Mouse (Mus musculus) mouse embryonic stem cell (cell line): ENCODE measurements around the gene Mbip.

Experiments used
- in situ Hi-C, 2 experiments: fragments of 300-500 bp; cut with MboI; formaldehyde crosslinking; loops; 1 replicate in 1 of 2; 3 replicates in 1 of 2; pipeline ENCODE4 v1.14.3; 2019 to 2020; ENCODE audit warnings: low sequenced_read_pairs in 2 of 2, low pct_unique_long_range_greater_than_20kb in 1 of 2, mixed read lengths in 1 of 2; ENCODE audit not compliant: unreplicated experiment in 1 of 2

Mbip gene

GRCm38 (mm10) chr12:56345367-56346089 lies at the start of gene Mbip:
Mbip (minus strand) TSS chr12:56345894.
- in situ Hi-C loops: no loop called here

DNA sequence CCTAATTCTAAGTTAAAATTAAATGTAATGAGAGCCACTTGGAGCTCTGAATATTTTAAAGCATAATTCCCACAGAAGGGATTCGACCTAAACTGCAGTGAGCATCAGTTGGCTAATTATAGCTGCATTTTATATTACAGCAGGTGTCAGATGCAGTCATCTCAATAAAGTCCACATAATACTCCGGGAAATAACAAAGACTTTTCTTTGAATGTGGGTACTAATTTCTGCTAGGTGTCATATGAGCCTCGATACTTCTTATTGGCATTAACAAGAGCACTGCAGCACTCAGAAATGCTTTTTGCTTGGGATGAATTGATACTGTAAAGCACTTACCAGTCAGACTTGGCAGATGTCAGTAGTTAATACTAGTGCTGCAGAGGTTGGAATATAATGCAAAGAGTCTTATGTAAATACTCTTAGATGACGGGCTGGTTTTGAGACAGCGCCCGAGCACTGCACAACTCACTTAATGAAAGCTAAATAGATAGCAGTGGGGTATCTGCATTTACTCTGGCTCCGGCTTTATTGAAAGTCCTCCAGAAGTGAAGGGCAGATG lies 42.0 kb upstream of the Mbip start:
- in situ Hi-C loops: no loop called here

- in situ Hi-C loops: no loop called here
Observed at GRCm38 (mm10) chr12:56386955-56387646, 41.4 kb upstream of the Mbip start.

- in situ Hi-C loops: no loop called here
Observed at GRCm38 (mm10) chr12:56344771-56345314, 851 bp downstream of the Mbip start.

GRCm38 (mm10) chr12:56339295-56340056 lies 6.2 kb downstream of the Mbip start:
- in situ Hi-C loops: no loop called here

GRCm38 (mm10) chr12:56333461-56333860 lies 12.2 kb downstream of the Mbip start:
- in situ Hi-C loops: no loop called here

DNA sequence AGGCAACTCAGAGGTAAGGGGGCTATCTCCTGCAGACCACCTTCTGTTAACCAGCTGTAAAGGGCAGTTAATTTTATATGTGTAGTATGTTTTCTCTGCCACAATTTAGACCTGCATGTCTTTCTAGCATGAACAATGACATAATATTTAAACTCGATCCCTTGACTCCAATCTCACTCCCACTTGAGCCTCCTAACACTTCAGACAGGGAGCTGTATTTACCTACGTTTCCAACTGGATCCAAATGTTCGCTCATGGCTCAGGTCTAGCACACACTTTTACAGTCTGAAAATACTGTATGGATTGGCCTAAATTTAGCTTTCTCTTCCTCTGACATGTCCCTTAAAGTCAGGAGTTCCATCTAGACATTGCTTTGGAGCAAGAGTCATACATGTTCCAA lies 13.2 kb downstream of the Mbip start:
- in situ Hi-C loops: no loop called here

DNA sequence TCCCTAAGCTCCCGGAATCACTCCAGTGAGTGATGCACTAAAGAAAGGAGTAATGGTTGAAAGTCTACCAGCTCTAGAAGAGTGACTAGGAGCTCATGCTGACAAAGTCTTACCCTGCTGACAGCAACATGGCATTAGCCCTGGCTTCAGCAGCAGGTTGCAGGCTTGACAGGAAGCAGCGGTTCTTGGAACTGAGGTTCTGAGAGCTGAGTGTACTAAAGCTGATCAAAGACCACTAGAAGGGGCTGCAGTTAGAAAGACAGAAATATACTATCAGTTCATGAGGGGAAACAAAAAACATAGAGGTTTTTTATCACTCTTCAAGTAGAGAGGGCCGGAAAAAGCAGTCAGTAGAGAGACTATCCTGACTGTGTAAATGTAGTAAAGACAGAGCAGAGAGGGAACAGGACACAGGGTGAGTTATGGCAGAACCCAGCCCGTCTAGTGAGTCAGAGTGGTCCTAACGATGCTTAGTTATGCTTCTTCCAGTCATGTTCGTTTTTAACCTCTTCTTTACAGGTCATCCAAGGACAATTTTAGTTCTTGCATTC lies 18.2 kb downstream of the Mbip start:
- in situ Hi-C loops: no loop called here

GRCm38 (mm10) chr12:56325851-56326250 lies 19.8 kb downstream of the Mbip start:
- in situ Hi-C loops: no loop called here

DNA sequence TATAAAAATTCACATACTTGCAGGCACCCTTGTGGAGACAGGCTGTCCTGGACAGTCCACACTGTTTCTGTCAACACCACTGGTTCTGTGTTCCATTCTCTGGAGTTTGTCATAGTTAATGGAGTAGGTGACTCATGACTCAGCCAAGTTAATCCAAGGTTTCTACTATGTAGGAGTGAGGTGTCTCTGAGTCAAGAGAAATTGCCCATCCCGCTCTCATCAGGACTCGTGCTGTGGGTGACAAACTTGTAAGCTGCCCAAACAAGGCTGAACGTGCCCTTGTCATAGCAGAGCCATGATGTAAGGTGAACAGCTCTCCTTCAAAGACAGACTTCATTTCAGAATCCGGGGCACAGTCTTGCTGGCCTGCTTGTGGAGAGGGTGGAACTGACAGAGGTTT lies 26.8 kb downstream of the Mbip start:
- in situ Hi-C loops: no loop called here

- in situ Hi-C loops: no loop called here
Observed at GRCm38 (mm10) chr12:56318059-56318458, 27.6 kb downstream of the Mbip start.

- in situ Hi-C loops: no loop called here
Observed at GRCm38 (mm10) chr12:56305758-56306157, 39.9 kb downstream of the Mbip start.

- in situ Hi-C loops: no loop called here
Observed at GRCm38 (mm10) chr12:56302321-56303017, 43.2 kb downstream of the Mbip start.

- in situ Hi-C loops: no loop called here
Observed at GRCm38 (mm10) chr12:56301487-56302293, 44.0 kb downstream of the Mbip start.

DNA sequence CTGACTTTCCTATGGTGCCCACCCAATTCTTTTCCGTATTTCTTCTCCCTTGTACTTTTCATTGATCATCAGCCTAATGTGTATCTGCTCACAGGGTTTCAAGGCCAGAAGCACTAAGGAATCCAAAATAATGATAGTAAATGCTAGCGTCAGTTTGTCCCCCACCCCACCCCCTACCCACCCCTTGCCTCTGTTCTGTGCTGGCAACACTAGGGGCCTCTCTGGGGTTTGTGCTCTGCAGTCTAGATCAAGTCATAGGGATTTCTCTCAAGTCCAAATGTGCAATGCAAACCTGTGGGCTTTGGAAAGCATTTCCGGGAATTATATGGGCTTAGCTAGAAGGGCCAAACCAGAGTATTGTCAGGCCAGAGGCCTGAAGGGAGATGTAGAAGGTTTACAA lies 46.1 kb downstream of the Mbip start:
- in situ Hi-C loops: no loop called here

- in situ Hi-C loops: no loop called here
Observed at GRCm38 (mm10) chr12:56298919-56299318, 46.8 kb downstream of the Mbip start.
